Mouse (Mus musculus): ENCODE measurements at regions not wholly inside any gene's neighbourhood (a gene's known extent, or its start where the extent isn't known, plus 50 kb on each side); places are given as distances from the start of the nearest gene placed in this dataset.

DNA sequence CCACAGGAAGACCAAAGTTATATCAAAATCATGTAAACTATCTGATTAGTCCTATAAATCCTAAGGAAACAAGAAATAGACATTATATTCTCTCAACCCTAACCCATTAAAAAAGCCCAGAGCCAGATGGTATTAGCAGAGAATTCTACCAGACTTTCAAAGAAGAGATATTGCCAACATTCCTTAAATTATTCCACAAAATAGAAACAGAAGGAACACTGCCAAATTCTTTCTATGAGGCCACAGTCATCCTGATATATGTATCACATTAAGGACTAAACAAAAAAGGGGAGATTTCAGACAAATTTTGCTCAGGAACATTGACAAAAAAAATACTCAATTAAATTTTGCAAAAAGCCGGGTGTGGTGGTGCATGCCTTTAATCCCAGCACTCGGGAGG is 1669.5 kb downstream of the Efnb2 start:
- no peak for DNase-seq

DNA sequence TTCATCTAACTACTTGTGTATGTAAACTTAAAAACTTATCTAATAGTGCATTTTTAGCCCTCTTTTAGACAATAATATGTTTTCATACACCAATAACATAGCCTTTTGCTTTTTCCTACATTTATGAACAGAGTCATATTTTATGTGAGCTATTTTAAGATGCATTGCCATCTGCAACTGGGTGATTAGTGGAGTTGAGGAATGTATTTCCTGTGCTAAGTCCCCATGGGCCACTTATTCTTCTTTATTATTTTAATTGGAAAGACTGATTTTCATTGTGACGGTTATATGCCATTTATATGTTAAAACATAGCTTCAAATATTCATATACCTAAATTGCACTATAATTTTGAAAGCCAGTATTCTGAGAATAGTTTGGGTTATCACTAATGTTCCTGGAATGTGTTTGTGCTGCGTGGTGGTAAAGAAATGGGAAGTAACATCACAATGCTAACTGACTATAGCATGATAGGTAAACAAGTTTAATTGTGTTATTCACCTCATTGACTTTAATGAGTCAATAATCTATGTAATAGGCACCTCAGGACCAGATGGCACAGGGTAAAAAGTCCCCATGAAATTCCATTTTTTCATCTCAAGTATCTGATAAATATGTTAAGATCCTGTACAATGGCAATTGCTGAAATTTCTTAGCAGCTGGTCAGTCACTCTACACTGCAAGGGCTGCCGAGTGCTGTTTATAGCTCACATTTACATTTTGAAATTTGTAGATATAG is 1671.5 kb downstream of the Efnb2 start:
- DNase-seq, result no peak

GRCm38 (mm10) chr8:6973961-6974360 is 1687.1 kb downstream of the Efnb2 start:
- DNase-seq, result no peak

GRCm38 (mm10) chr8:6963006-6963799 is 1697.8 kb downstream of the Efnb2 start:
- DNase-seq, result no peak

- DNase-seq, result no peak
These were observed 1703.0 kb downstream of the Efnb2 start for GRCm38 (mm10) chr8:6958086-6958485.

GRCm38 (mm10) chr8:6954251-6954650 is 1706.8 kb downstream of the Efnb2 start:
- DNase-seq, result no peak

GRCm38 (mm10) chr8:6922467-6922866 is 1738.6 kb downstream of the Efnb2 start:
- no peak for DNase-seq

GRCm38 (mm10) chr8:6907682-6908081 is 1753.4 kb downstream of the Efnb2 start:
- DNase-seq, result no peak

- DNase-seq, result no peak
These were observed 1769.6 kb downstream of the Efnb2 start for GRCm38 (mm10) chr8:6891456-6891855.

DNA sequence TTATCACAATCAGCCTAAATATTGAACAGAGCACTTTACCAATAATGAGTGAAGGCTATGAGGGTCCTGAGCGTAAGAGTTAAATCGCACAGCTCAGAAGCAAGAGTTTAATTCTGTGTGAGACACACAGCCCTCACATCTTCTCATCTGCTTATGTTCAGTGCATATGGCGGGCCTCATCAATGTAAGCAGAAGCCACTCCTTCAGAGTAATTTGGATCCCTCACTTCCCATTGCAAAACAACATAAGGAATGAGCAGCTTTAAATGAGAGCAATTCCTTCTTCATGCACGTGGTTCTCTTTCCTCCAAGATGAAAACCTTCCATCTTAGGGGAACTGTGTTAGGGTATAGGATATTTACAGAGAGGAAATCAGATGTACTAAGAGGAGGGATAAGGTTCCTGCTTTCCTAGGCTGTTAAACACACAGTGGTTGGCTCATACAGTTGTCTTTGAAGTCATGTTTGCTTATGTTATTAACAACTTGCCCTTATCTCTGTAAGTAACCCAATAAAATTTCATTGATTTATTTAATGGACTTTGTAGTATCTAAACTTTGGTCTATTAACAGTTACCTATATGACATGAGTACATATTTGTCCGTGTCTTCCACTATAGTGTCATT is 1774.2 kb downstream of the Efnb2 start:
- DNase-seq, result no peak

GRCm38 (mm10) chr8:6884828-6885227 is 1776.2 kb downstream of the Efnb2 start:
- DNase-seq, result no peak

DNA sequence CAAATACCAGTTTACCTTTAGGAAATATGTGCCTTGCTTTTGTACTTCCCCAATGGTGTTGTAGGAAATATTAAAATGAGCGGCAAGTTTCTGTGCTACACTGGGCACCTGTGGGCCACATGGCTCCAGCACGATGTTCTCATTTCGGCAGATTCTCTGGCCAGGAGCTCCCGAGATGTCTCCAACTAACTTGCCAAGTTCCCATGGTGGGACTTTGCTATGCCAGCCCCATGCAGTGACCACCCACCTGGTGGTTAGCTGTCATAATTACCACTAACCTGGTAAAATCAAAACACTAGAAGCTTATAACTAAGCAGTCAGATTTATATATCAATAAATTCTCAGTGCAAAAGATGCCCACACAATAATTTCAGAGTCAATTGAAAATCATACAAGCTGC is 1777.5 kb upstream of the Slc10a2 start:
- no peak for DNase-seq

Data from kidney, adult 18-20 months (tissue).